8 mouse cellular contexts compared by ENCODE assay signal in the genomic region with DNA sequence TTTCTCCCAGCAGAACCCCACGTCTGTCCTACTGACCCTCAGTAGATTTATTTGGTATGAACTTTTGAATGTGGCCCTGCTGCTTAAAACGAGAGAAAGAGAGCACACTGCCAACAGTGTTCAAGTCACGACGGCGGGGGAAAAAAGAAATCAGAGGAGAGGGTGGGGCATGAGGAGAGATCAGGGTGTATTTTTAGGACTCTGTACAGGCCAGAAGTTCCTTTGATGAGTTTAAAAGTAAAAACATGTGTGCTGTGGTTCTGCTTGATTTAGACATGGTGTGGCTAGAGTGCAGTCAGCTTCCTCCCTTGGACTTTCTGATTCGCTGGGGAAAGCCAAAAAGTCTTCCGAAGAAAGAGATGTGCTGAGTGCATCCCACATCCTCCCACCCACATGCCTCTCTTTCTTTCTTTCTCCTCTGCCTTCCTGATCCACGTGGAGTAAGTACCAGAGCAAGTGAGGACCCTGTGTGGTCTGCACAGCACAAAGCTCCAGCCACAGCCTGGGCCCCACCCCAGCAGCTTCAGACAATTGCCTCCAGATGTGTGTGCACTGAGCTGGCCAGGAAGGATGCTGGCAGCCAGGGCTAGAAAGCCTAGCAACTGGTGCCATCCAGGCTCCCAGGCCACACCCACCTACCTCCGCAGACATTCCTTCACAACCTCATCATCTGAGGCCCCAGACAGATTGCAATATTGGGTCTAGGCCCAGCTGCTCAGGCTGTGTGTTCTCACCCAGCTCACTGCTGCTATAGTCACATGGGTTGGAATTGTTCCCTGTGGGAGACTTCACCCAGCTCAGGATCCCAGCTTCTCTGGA.
DNase-seq lines count a peak whose midpoint lies in the region; ATAC-seq lines count a peak whose summit lies in the region.

No protein-coding gene starts in this region.

- H3K9me3 ChIP-seq in midbrain, embryonic 10.5 days (replicated peaks): no peaks in the 10 kb centered on the region
- H3K9me3 ChIP-seq in midbrain, embryonic 11.5 days (ENCODE audit: control insufficient read depth, low read length): no peaks in the 10 kb centered on the region

- peak; percentile 38 for DNase-seq in midbrain, embryonic 10.5 days (ENCODE audit: low spot score)
- no peak for DNase-seq in midbrain, embryonic 11.5 days (ENCODE audit: low spot score, missing footprints)
- DNase-seq in gastrocnemius, adult 8-10 months (ENCODE audit: low spot score in 2 of 2): peak; percentile 54 to 66
- peak; percentile 48 to 57 for DNase-seq in layer of hippocampus, adult 8-10 months (ENCODE audit: low spot score in 2 of 2)
- peak; percentile 41 for DNase-seq in right cerebral cortex, postnatal 25 days
- no peak for DNase-seq in cerebellum, postnatal 10 days
- DNase-seq in adrenal gland, postnatal 25 days: no peak
- no peak for DNase-seq in ovary, postnatal 14 days (ENCODE audit: low spot score)

- 63% methylated on average over 9 of the region's 9 CpGs for WGBS in midbrain, embryonic 10.5 days
- 70% methylated on average over 9 of the region's 9 CpGs for WGBS in midbrain, embryonic 11.5 days

- peaks cover 8% of the 10 kb centered on the region for H3K27me3 ChIP-seq in midbrain, embryonic 10.5 days (ENCODE audit: low read depth, poor library complexity, severe bottlenecking)
- no peaks in the 10 kb centered on the region for H3K27me3 ChIP-seq in midbrain, embryonic 11.5 days (ENCODE audit: control insufficient read depth, insufficient read depth, low read length)

- no peak overlapping the region for H3K9ac ChIP-seq in midbrain, embryonic 11.5 days (ENCODE audit: low read length)

- no peaks in the 10 kb centered on the region for H3K36me3 ChIP-seq in midbrain, embryonic 10.5 days
- H3K36me3 ChIP-seq in midbrain, embryonic 11.5 days (ENCODE audit: control insufficient read depth, insufficient read depth, low read length): no peaks in the 10 kb centered on the region

- H3K4me2 ChIP-seq in midbrain, embryonic 11.5 days: no peak overlapping the region

- H3K4me3 ChIP-seq in midbrain, embryonic 10.5 days: no peak overlapping the region
- H3K4me3 ChIP-seq in midbrain, embryonic 11.5 days (ENCODE audit: low read depth, low read length): no peak overlapping the region

- ATAC-seq in midbrain, embryonic 11.5 days (ENCODE audit: low FRiP score): no peak

- 0 out of 2 replicates have a peak, but pooled peaks cover 5% of the 10 kb centered on the region for H3K4me1 ChIP-seq in midbrain, embryonic 10.5 days
- no peaks in the 10 kb centered on the region for H3K4me1 ChIP-seq in midbrain, embryonic 11.5 days (ENCODE audit: control insufficient read depth, insufficient read depth, low read length)

- H3K27ac ChIP-seq in midbrain, embryonic 10.5 days (replicated peaks): no peak overlapping the region; the same call in 1 of the 2 replicates
- H3K27ac ChIP-seq in midbrain, embryonic 11.5 days (ENCODE audit: low read depth, low read length): no peak overlapping the region

Comparison
In these comparisons a context has a peak if more than half of its experiments do, and no peak if none do; other contexts are left out.
1. DNase-seq: peak in midbrain, embryonic 10.5 days (single experiment), gastrocnemius, adult 8-10 months (2 of 2), layer of hippocampus, adult 8-10 months (2 of 2) and right cerebral cortex, postnatal 25 days (single experiment); none in midbrain, embryonic 11.5 days (single experiment), cerebellum, postnatal 10 days (0 of 2), adrenal gland, postnatal 25 days (single experiment) and ovary, postnatal 14 days (single experiment).